Mouse (Mus musculus): Measurements from ENCODE around the gene Gm12216. TPM values are rescaled to one million over a fixed set of nuclear protein-coding genes. Genes with fewer than 3 reads are reported as not detected.
A peak's percentile ranks its signal among the peaks of the same experiment; 100 is the strongest.

Gm12216 gene
- polyA plus RNA-seq, 1 experiment, result 1.2 TPM

DNA sequence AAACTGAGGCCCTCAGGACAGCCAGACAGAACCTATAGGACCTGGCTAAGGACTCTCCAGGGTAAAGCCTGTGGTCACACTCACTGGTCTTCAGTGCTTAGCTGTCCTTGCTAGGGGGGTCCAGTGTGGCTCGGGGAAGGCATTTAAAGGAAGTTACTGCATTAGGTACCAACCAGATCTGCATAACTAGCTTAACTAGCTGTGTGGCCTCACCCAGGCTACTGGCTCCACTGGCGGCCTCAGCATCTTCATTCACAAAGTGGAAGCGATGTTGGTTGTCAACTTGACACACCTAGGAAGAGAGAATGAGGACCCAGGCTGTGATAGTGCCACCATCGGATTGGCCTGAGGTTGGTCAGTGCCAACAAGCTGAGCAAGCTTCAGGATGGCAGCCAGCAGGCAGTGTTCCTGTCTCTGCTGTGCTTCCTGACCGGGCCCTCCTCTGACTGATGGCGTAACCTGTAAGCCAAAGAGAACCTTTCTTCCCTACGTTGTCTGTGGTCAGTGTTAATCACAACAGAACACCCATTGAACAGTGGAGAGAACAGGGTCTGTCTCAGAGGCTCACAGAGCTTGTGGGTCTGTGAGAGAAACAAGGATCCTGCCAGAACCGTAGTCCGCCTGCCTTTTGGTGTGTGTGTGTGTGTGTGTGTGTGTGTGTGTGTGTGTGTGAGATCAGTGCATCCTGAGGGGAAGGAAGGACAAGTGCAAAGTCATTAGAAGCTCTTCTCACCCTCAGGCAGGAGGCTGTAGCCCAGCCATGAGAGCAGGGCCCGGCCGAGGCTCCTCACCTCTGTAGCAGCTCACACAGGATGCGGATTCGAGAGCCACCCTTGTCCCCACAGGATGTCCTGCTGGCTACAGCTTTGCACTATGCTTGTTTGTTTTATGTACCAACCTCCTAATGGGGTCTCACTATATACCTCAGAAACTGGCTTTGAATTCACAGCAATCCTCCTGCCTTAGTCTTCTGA, 72.7 kb downstream of the Gm12216 start:
- TF ChIP-seq POLR2A (IDR thresholded peaks at IDR 0.05; ENCODE audit: borderline replicate concordance, insufficient read depth, low read length) (no peak), CTCF (IDR thresholded peaks at IDR 0.05; ENCODE audit: borderline replicate concordance, insufficient read depth, low read depth, low read length) (no peak)

GRCm38 (mm10) chr11:53785311-53785936, 73.6 kb downstream of the Gm12216 start:
- DNase-seq, result no peak
- Histone ChIP-seq H3K4me1 (ENCODE audit: control insufficient read depth, insufficient read depth, low read length) (peaks cover 6% of the 10 kb centered on the region), H3K27ac (ENCODE audit: insufficient read depth, low read length) (no peak overlapping the region), H3K27me3 (ENCODE audit: control insufficient read depth, insufficient read depth, low read length) (no peaks in the 10 kb centered on the region), H3K4me3 (replicated peaks; ENCODE audit: insufficient read depth, low read depth, low read length) (no peak overlapping the region)
- WGBS, result 98% methylated on average over 3 of the region's 3 CpGs
- TF ChIP-seq POLR2A (IDR thresholded peaks at IDR 0.05; ENCODE audit: borderline replicate concordance, insufficient read depth, low read length) (no peak), CTCF (IDR thresholded peaks at IDR 0.05; ENCODE audit: borderline replicate concordance, insufficient read depth, low read depth, low read length) (no peak)

More for the DNA sequence above, 72.7 kb downstream of the Gm12216 start:
- 62% methylated on average over 13 of the region's 13 CpGs for WGBS
- Histone ChIP-seq H3K4me1 (ENCODE audit: control insufficient read depth, insufficient read depth, low read length) (peaks cover 6% of the 10 kb centered on the region), H3K27me3 (ENCODE audit: control insufficient read depth, insufficient read depth, low read length) (no peaks in the 10 kb centered on the region), H3K4me3 (replicated peaks; ENCODE audit: insufficient read depth, low read depth, low read length) (no peak overlapping the region), H3K27ac (ENCODE audit: insufficient read depth, low read length) (no peak overlapping the region)
- peak; percentile 39 to 56 for DNase-seq

DNA sequence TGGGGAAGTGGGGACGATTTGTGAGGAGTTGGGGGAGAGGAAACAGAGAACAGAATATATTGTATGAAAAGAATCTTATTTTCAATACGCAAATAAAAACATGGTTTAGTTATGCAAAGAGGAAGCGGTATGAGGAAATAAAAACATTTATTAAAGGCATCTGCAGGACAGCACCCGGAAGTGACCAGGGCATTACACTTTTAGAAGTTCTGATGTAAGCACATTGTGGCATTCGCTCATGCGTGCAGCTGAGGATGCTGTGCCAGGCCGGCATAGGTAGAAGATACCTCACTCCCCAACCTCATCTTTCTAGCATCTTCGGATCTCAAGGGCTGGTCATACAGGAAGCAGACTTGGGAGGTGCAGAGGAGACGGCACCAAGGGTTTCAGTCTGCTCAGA, 75.8 kb downstream of the Gm12216 start:
- no peak for DNase-seq
- TF ChIP-seq CTCF (IDR thresholded peaks at IDR 0.05; ENCODE audit: borderline replicate concordance, insufficient read depth, low read depth, low read length), result no peak
- TF ChIP-seq POLR2A (IDR thresholded peaks at IDR 0.05; ENCODE audit: borderline replicate concordance, insufficient read depth, low read length), result no peak
- H3K4me3 ChIP-seq (replicated peaks; ENCODE audit: insufficient read depth, low read depth, low read length), result no peak overlapping the region
- H3K27ac ChIP-seq (ENCODE audit: insufficient read depth, low read length), result no peak overlapping the region
- peaks cover 6% of the 10 kb centered on the region for H3K4me1 ChIP-seq (ENCODE audit: control insufficient read depth, insufficient read depth, low read length)
- no peaks in the 10 kb centered on the region for H3K27me3 ChIP-seq (ENCODE audit: control insufficient read depth, insufficient read depth, low read length)
- WGBS, result 89% methylated on average over 9 of the region's 9 CpGs

DNA sequence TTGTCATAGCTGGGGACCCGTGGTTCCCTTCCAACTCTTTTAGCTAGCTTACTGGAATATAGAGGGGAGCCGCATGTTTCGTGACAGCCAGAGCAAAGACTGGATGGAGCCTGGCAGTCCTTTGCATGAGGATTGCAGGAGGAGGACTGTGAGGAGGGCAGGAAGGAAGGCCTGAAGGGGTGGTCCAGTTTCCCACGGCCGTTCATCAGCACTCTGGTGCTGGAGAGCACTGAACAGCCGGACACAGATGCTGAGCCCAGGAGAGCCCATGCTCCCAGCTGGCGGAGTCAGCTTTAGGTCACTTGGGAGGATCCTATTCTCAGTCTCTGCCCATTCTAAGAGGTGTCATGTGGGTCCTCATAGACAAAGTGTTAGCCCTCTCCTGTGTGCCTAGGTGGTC, 77.1 kb downstream of the Gm12216 start:
- H3K4me1 ChIP-seq (ENCODE audit: control insufficient read depth, insufficient read depth, low read length), result peaks cover 6% of the 10 kb centered on the region
- H3K27me3 ChIP-seq (ENCODE audit: control insufficient read depth, insufficient read depth, low read length), result no peaks in the 10 kb centered on the region
- no peak for DNase-seq
- TF ChIP-seq POLR2A (IDR thresholded peaks at IDR 0.05; ENCODE audit: borderline replicate concordance, insufficient read depth, low read length), result no peak
- no peak for TF ChIP-seq CTCF (IDR thresholded peaks at IDR 0.05; ENCODE audit: borderline replicate concordance, insufficient read depth, low read depth, low read length)
- WGBS, result 92% methylated on average over 7 of the region's 7 CpGs
- H3K4me3 ChIP-seq (replicated peaks; ENCODE audit: insufficient read depth, low read depth, low read length), result no peak overlapping the region
- no peak overlapping the region for H3K27ac ChIP-seq (ENCODE audit: insufficient read depth, low read length)

- WGBS, result 92% methylated on average over 4 of the region's 4 CpGs
- H3K27me3 ChIP-seq (ENCODE audit: control insufficient read depth, insufficient read depth, low read length), result no peaks in the 10 kb centered on the region
- no peak for DNase-seq
- H3K4me3 ChIP-seq (replicated peaks; ENCODE audit: insufficient read depth, low read depth, low read length), result no peak overlapping the region
- H3K27ac ChIP-seq (ENCODE audit: insufficient read depth, low read length), result no peak overlapping the region
- H3K4me1 ChIP-seq (ENCODE audit: control insufficient read depth, insufficient read depth, low read length), result peaks cover 3% of the 10 kb centered on the region
- TF ChIP-seq CTCF (IDR thresholded peaks at IDR 0.05; ENCODE audit: borderline replicate concordance, insufficient read depth, low read depth, low read length), result no peak
Measured at GRCm38 (mm10) chr11:53781201-53781775, 77.8 kb downstream of the Gm12216 start.

GRCm38 (mm10) chr11:53780262-53780661, 78.8 kb downstream of the Gm12216 start:
- no peak for DNase-seq
- no peaks in the 10 kb centered on the region for H3K27me3 ChIP-seq (ENCODE audit: control insufficient read depth, insufficient read depth, low read length)
- no peak overlapping the region for H3K27ac ChIP-seq (ENCODE audit: insufficient read depth, low read length)
- no peak for TF ChIP-seq POLR2A (IDR thresholded peaks at IDR 0.05; ENCODE audit: borderline replicate concordance, insufficient read depth, low read length)
- TF ChIP-seq CTCF (IDR thresholded peaks at IDR 0.05; ENCODE audit: borderline replicate concordance, insufficient read depth, low read depth, low read length), result no peak
- H3K4me3 ChIP-seq (replicated peaks; ENCODE audit: insufficient read depth, low read depth, low read length), result no peak overlapping the region
- H3K4me1 ChIP-seq (ENCODE audit: control insufficient read depth, insufficient read depth, low read length), result no peaks in the 10 kb centered on the region
- 65% methylated on average over 3 of the region's 3 CpGs for WGBS

- H3K27ac ChIP-seq (ENCODE audit: insufficient read depth, low read length), result no peak overlapping the region
- TF ChIP-seq CTCF (IDR thresholded peaks at IDR 0.05; ENCODE audit: borderline replicate concordance, insufficient read depth, low read depth, low read length) (no peak), POLR2A (IDR thresholded peaks at IDR 0.05; ENCODE audit: borderline replicate concordance, insufficient read depth, low read length) (no peak)
- 91% methylated on average over 2 of the region's 2 CpGs for WGBS
- DNase-seq, result no peak
- H3K4me3 ChIP-seq (replicated peaks; ENCODE audit: insufficient read depth, low read depth, low read length), result no peak overlapping the region
- no peaks in the 10 kb centered on the region for H3K4me1 ChIP-seq (ENCODE audit: control insufficient read depth, insufficient read depth, low read length)
- H3K27me3 ChIP-seq (ENCODE audit: control insufficient read depth, insufficient read depth, low read length), result no peaks in the 10 kb centered on the region
Measured at GRCm38 (mm10) chr11:53779808-53780207, 79.2 kb downstream of the Gm12216 start.

All from cerebellum, adult 2 months (tissue).